Mouse (Mus musculus) thymus, postnatal 36 days (tissue): ENCODE measurements around the gene Ctsd.

Experiments used
- DNase-seq, 2 experiments: peaks; one replicate each; pipeline ENCODE4 v3.0.0; 2022; ENCODE audit warnings: mixed read lengths in 2 of 2

Ctsd gene

GRCm38 (mm10) chr7:142399250-142399649, 11.4 kb upstream of the Ctsd start:
- DNase-seq = no peak

- DNase-seq = no peak
Measured at GRCm38 (mm10) chr7:142398052-142398451, 10.2 kb upstream of the Ctsd start.

GRCm38 (mm10) chr7:142396611-142397010, 8.8 kb upstream of the Ctsd start:
- DNase-seq = no peak

GRCm38 (mm10) chr7:142395472-142395871, 7.6 kb upstream of the Ctsd start:
- DNase-seq = no peak

GRCm38 (mm10) chr7:142394261-142395190, 6.7 kb upstream of the Ctsd start:
- DNase-seq = no peak

GRCm38 (mm10) chr7:142393191-142393590, 5.4 kb upstream of the Ctsd start:
- DNase-seq = peak in 1 of 2 experiments; percentile 22

GRCm38 (mm10) chr7:142391609-142392008, 3.8 kb upstream of the Ctsd start:
- no peak for DNase-seq

GRCm38 (mm10) chr7:142391108-142391507, 3.3 kb upstream of the Ctsd start:
- DNase-seq = no peak

- DNase-seq = no peak
Measured at GRCm38 (mm10) chr7:142389961-142390650, 2.3 kb upstream of the Ctsd start.

- no peak for DNase-seq
Measured at GRCm38 (mm10) chr7:142388740-142389139, 902 bp upstream of the Ctsd start.

- DNase-seq = no peak
Measured at GRCm38 (mm10) chr7:142388198-142388597, 360 bp upstream of the Ctsd start.

- peak; percentile 33 to 50 for DNase-seq
Measured at GRCm38 (mm10) chr7:142386621-142387201, 1.1 kb downstream of the Ctsd start.

GRCm38 (mm10) chr7:142385742-142386403, 2.0 kb downstream of the Ctsd start:
- no peak for DNase-seq

GRCm38 (mm10) chr7:142384306-142384705, 3.5 kb downstream of the Ctsd start:
- DNase-seq = no peak

- DNase-seq = no peak
Measured at GRCm38 (mm10) chr7:142382567-142382966, 5.3 kb downstream of the Ctsd start, which contains the start of gene Gm49369. TSS of gene Gm49369 (minus strand) at chr7:142382667.

- peak; percentile 77 to 86 for DNase-seq
Measured at GRCm38 (mm10) chr7:142381175-142381574, 6.7 kb downstream of the Ctsd start.

- peak; percentile 55 to 76 for DNase-seq
Measured at GRCm38 (mm10) chr7:142379186-142379585, 8.7 kb downstream of the Ctsd start.

GRCm38 (mm10) chr7:142377233-142377925, 10.5 kb downstream of the Ctsd start:
- DNase-seq = no peak

- no peak for DNase-seq
Measured at GRCm38 (mm10) chr7:142376096-142376495, 11.7 kb downstream of the Ctsd start.

- peak in 1 of 2 experiments; percentile 10 for DNase-seq
Measured at GRCm38 (mm10) chr7:142375261-142375724, 12.5 kb downstream of the Ctsd start.

GRCm38 (mm10) chr7:142374413-142375015, 13.3 kb downstream of the Ctsd start:
- DNase-seq = peak in 1 of 2 experiments; percentile 9
